Mouse (Mus musculus) liver, embryonic 14.5 days (tissue): Measurements from ENCODE around the gene Synpr. TPM values are rescaled to one million over a fixed set of nuclear protein-coding genes. Genes with fewer than 3 reads are reported as not detected.

Source experiments
- ATAC-seq: fragments of 200-750 bp; cut with Nextera tagmentation; 2 replicates; pipeline ENCODE4 v1.8.0; 2017; ENCODE audit warnings: moderate number of reproducible peaks, mild to moderate bottlenecking, moderate library complexity; ENCODE audit not compliant: insufficient read depth
- DNase-seq, 3 experiments: peaks; one replicate each; pipeline ENCODE4 v3.0.0-alpha.2; 2012 to 2013; ENCODE audit warnings: low read depth in 3 of 3, low spot score in 3 of 3
- H3K27ac ChIP-seq: fragments of 300-500 bp; sonication (generic); 2 replicates; pipeline ENCODE4 v1.5.1; 2014; ENCODE audit warnings: moderate library complexity, mild to moderate bottlenecking, control low read depth, inconsistent platforms
- H3K27me3 ChIP-seq: fragments of 300-500 bp; sonication (generic); 2 replicates; pipeline ENCODE4 v1.6.1; 2014; ENCODE audit warnings: mild to moderate bottlenecking, low read length, moderate library complexity; ENCODE audit not compliant: control insufficient read depth, insufficient read depth
- H3K36me3 ChIP-seq: fragments of 300-500 bp; sonication (generic); replicated peaks from 2 replicates; pipeline ENCODE4 v1.6.1; 2014; ENCODE audit warnings: low read depth; ENCODE audit not compliant: control insufficient read depth, insufficient read depth
- H3K4me1 ChIP-seq, 2 experiments: fragments of 200-500 bp in 1 of 2; fragments of 300-500 bp in 1 of 2; sonication (generic) in 1 of 2; replicated peaks; 2 replicates each; pipeline ENCODE4 v1.6.1; 2012 to 2014; ENCODE audit warnings: antibody characterized with exemption in 1 of 2, inconsistent platforms in 1 of 2, low read length in 1 of 2; ENCODE audit not compliant: control insufficient read depth in 2 of 2, insufficient read depth in 2 of 2
- H3K4me2 ChIP-seq: fragments of 300-500 bp; sonication (generic); 2 replicates; pipeline ENCODE4 v1.6.1; 2014; ENCODE audit warnings: low read depth, mild to moderate bottlenecking, control low read depth, moderate library complexity
- H3K4me3 ChIP-seq, 2 experiments: fragments of 200-500 bp in 1 of 2; fragments of 300-500 bp in 1 of 2; sonication (generic) in 1 of 2; 2 replicates each; pipeline ENCODE4 v1.5.1; 2012 to 2014; ENCODE audit warnings: low read depth in 2 of 2, low read length in 2 of 2, mild to moderate bottlenecking in 2 of 2, control low read depth in 1 of 2, inconsistent platforms in 1 of 2, moderate library complexity in 1 of 2; ENCODE audit not compliant: insufficient read depth in 1 of 2
- H3K9ac ChIP-seq: fragments of 300-500 bp; sonication (generic); replicated peaks from 2 replicates; pipeline ENCODE4 v1.6.1; 2014; ENCODE audit warnings: mild to moderate bottlenecking, control low read depth, moderate library complexity
- H3K9me3 ChIP-seq: fragments of 300-500 bp; sonication (generic); 2 replicates; pipeline ENCODE4 v1.6.1; 2016; ENCODE audit warnings: low read length, mixed read lengths; ENCODE audit not compliant: control insufficient read depth
- CTCF ChIP-seq: IDR thresholded peaks from 2 replicates; pipeline ENCODE4 v1.5.1; 2016; ENCODE audit warnings: antibody characterized with exemption, low read depth, control low read depth
- EP300 ChIP-seq: IDR thresholded peaks from 2 replicates; pipeline ENCODE4 v1.6.1; 2016; ENCODE audit warnings: antibody characterized with exemption, low read depth
- WGBS: fragments of 180-500 bp; shearing (Covaris S2); extraction: QIAGEN DNeasy Blood & Tissue Kit; methylation state at CpG from one replicate; pipeline ENCODE4 v1.1.7; 2014; ENCODE audit not compliant: insufficient replicate concordance; 5-methylcytosine and 5-hydroxymethylcytosine counted together
- polyA plus RNA-seq, 2 experiments: library from polyadenylated mRNA; depleted of rRNA in 1 of 2; stranded (reverse) in 1 of 2; unstranded in 1 of 2; fragments of >200 nt; fragmentation: Nextera tagmentation in 1 of 2; extraction: Ambion mirVana in 1 of 2; gene quantifications; 2 replicates each; pipeline versions ENCODE4 v1.2.1 to v1.2.3; 2012 to 2014

Synpr gene
- polyA plus RNA-seq, 2 experiments = 0.01 TPM; not detected in 1

GRCm38 (mm10) chr14:13361642-13362041 is 77.1 kb downstream of the Synpr start:
- Histone ChIP-seq H3K4me1 (no peaks in the 10 kb centered on the region), H3K9ac (no peak overlapping the region), H3K27me3 (no peaks in the 10 kb centered on the region), H3K4me2 (no peak overlapping the region), H3K9me3 (no peaks in the 10 kb centered on the region), H3K36me3 (no peaks in the 10 kb centered on the region), H3K27ac (no peak overlapping the region), H3K4me3 (no peak overlapping the region)
- no peak for TF ChIP-seq CTCF
- no peak for TF ChIP-seq EP300
- WGBS = 28% methylated on average over 3 of the region's 3 CpGs
- DNase-seq (peak in 1 of 3 experiments; percentile 37), ATAC-seq (0 out of 2 replicates have a peak, but pooled peaks have one; percentile 28)

- Histone ChIP-seq H3K9me3 (no peaks in the 10 kb centered on the region), H3K36me3 (no peaks in the 10 kb centered on the region), H3K4me3 (no peak overlapping the region), H3K27ac (no peak overlapping the region), H3K4me2 (no peak overlapping the region), H3K27me3 (no peaks in the 10 kb centered on the region), H3K9ac (no peak overlapping the region), H3K4me1 (no peaks in the 10 kb centered on the region)
- DNase-seq = no peak
- no peak for TF ChIP-seq CTCF
- TF ChIP-seq EP300 = no peak
- 60% methylated on average over 3 of the region's 3 CpGs for WGBS
- no peak for ATAC-seq
Observed at GRCm38 (mm10) chr14:13368309-13368708, 83.7 kb downstream of the Synpr start.

- Histone ChIP-seq H3K4me2 (no peak overlapping the region), H3K27me3 (no peaks in the 10 kb centered on the region), H3K9me3 (no peaks in the 10 kb centered on the region), H3K9ac (no peak overlapping the region), H3K36me3 (no peaks in the 10 kb centered on the region), H3K4me3 (no peak overlapping the region), H3K4me1 (no peaks in the 10 kb centered on the region), H3K27ac (no peak overlapping the region)
- TF ChIP-seq EP300 = no peak
- no peak for TF ChIP-seq CTCF
- DNase-seq = no peak
- WGBS = 57% methylated on average over 7 of the region's 7 CpGs
- ATAC-seq = no peak
Observed at GRCm38 (mm10) chr14:13389081-13389480, 104.5 kb downstream of the Synpr start.

- 46% methylated on average over 5 of the region's 5 CpGs for WGBS
- no peak overlapping the region for H3K27ac ChIP-seq
- H3K36me3 ChIP-seq = no peaks in the 10 kb centered on the region
- DNase-seq (no peak), ATAC-seq (no peak)
- no peak overlapping the region for H3K4me3 ChIP-seq
- H3K27me3 ChIP-seq = no peaks in the 10 kb centered on the region
- TF ChIP-seq CTCF = no peak
- no peak overlapping the region for H3K4me2 ChIP-seq
- no peak overlapping the region for H3K9ac ChIP-seq
- no peaks in the 10 kb centered on the region for H3K4me1 ChIP-seq
- no peaks in the 10 kb centered on the region for H3K9me3 ChIP-seq
Observed at GRCm38 (mm10) chr14:13389954-13390353, 105.4 kb downstream of the Synpr start.

- Histone ChIP-seq H3K9ac (no peak overlapping the region), H3K9me3 (no peaks in the 10 kb centered on the region), H3K4me2 (no peak overlapping the region), H3K4me1 (no peaks in the 10 kb centered on the region), H3K36me3 (no peaks in the 10 kb centered on the region), H3K4me3 (no peak overlapping the region), H3K27ac (no peak overlapping the region), H3K27me3 (no peaks in the 10 kb centered on the region)
- no peak for DNase-seq
- 35% methylated on average over 6 of the region's 6 CpGs for WGBS
- TF ChIP-seq EP300 (no peak), CTCF (no peak)
- ATAC-seq = no peak
Observed at GRCm38 (mm10) chr14:13399226-13400020, 114.8 kb downstream of the Synpr start.
